ENCODE assay signal across 9 mouse cellular contexts in the genomic region with DNA sequence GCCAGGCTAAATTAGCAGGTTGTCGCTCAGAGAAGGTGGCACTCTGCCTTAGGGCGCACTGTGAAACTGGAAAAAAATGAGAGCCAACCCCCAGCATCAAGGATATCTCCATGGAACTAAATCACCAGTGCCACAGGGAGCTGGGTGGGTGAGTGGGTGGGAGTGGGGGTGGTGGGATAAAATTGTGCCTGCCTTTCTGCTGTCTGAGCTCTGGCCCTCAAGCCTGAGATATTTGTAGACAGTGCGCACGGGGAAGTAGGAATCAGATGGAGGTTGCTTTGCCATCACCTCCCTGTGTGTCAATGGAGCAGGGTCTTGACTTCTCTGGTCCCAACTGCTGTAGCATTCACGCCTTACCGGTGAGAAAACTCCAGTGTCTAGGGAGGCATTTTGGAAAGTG. TPM values are rescaled to one million over a fixed set of nuclear protein-coding genes. Genes with fewer than 3 reads are reported as not detected.
A peak's percentile ranks its signal among the peaks of the same experiment; 100 is the strongest.
DNase-seq lines count a peak whose midpoint lies in the region; ATAC-seq lines count a peak whose summit lies in the region.
"Had no signal": no experiment of that assay in that cellular context is flagged by ENCODE, and none has a peak within 500 bp of the region (broad histone marks: within the 10 kb centered on the region; RNA-seq: fewer than 3 reads in every experiment).

No protein-coding gene starts in this region.

- no peak overlapping the region for H3K4me3 ChIP-seq in neural tube, embryonic 11.5 days (ENCODE audit: low read depth, low read length)
- H3K4me3 ChIP-seq in limb, embryonic 13.5 days: peak overlapping the region; percentile 55; the same call in 1 of the 2 replicates

- H3K36me3 ChIP-seq in neural tube, embryonic 11.5 days (ENCODE audit: control insufficient read depth, insufficient read depth, low read length): no peaks in the 10 kb centered on the region
- H3K36me3 ChIP-seq in limb, embryonic 13.5 days: no peaks in the 10 kb centered on the region

- DNase-seq in frontal cortex, postnatal 36 days (ENCODE audit: low spot score in 2 of 2): no peak
- DNase-seq in neural tube, embryonic 11.5 days (ENCODE audit: low spot score): no peak
- no peak for DNase-seq in neural tube, embryonic 10.5 days (ENCODE audit: extremely low spot score, low spot score)
- peak; percentile 79 for DNase-seq in telencephalon, adult 2 months (ENCODE audit: low read depth, low spot score)
- DNase-seq in urinary bladder, adult 18-20 months (ENCODE audit: low spot score in 2 of 2): no peak

- no peak overlapping the region for H3K27ac ChIP-seq in neural tube, embryonic 11.5 days (ENCODE audit: low read depth, low read length)
- no peak overlapping the region for H3K27ac ChIP-seq in limb, embryonic 13.5 days
- H3K27ac ChIP-seq: liver, embryonic 14.5 days had no signal

- H3K27me3 ChIP-seq in neural tube, embryonic 11.5 days (ENCODE audit: control insufficient read depth, insufficient read depth, low read length): peaks cover 12% of the 10 kb centered on the region
- peaks cover 50% of the 10 kb centered on the region for H3K27me3 ChIP-seq in limb, embryonic 13.5 days

- peaks cover 11% of the 10 kb centered on the region for H3K4me1 ChIP-seq in neural tube, embryonic 11.5 days (ENCODE audit: control insufficient read depth, insufficient read depth, low read length)
- peaks cover 36% of the 10 kb centered on the region for H3K4me1 ChIP-seq in limb, embryonic 13.5 days

- H3K9me3 ChIP-seq in neural tube, embryonic 11.5 days (ENCODE audit: control insufficient read depth, low read length): no peaks in the 10 kb centered on the region
- H3K9me3 ChIP-seq in limb, embryonic 13.5 days: no peaks in the 10 kb centered on the region

- 49% methylated on average over 6 of the region's 6 CpGs for WGBS in neural tube, embryonic 11.5 days
- WGBS in limb, embryonic 13.5 days: 48% methylated on average over 6 of the region's 6 CpGs

- peak; percentile 28 for ATAC-seq in frontal cortex, adult (ENCODE audit: low TSS enrichment)
- no peak for ATAC-seq in neural tube, embryonic 11.5 days (ENCODE audit: insufficient read depth, low FRiP score, low TSS enrichment)
- no peak for ATAC-seq in limb, embryonic 13.5 days (ENCODE audit: low FRiP score, low read depth)
- ATAC-seq in erythroid progenitor cell, adult 5-6 weeks (replicated peaks; ENCODE audit: low FRiP score, poor library complexity, severe bottlenecking): no peak

- peak overlapping the region; percentile 87 for H3K4me2 ChIP-seq in neural tube, embryonic 11.5 days (ENCODE audit: low read depth)
- peak overlapping the region; percentile 95 for H3K4me2 ChIP-seq in limb, embryonic 13.5 days (replicated peaks)

- no peak overlapping the region for H3K9ac ChIP-seq in neural tube, embryonic 11.5 days (ENCODE audit: low read length)
- no peak overlapping the region for H3K9ac ChIP-seq in limb, embryonic 13.5 days
- H3K9ac ChIP-seq: liver, embryonic 14.5 days had no signal

RNA-seq across cellular contexts. Expression of a gene that starts 1.2 kb away (rescaled TPM):
- polyA plus RNA-seq in neural tube, embryonic 11.5 days (2014; fragmentation: Nextera tagmentation; extraction: Ambion mirVana): 6.1 and 7.9 TPM in 2 replicates
- polyA plus RNA-seq in limb, embryonic 13.5 days (2015; fragmentation: Nextera tagmentation; extraction: Ambion mirVana): 6.3 and 6.8 TPM in 2 replicates
- total RNA-seq in erythroid progenitor cell, adult 5-6 weeks (2015; ENCODE audit: low replicate concordance): 7.5 TPM in 1 of 2 replicates, not detected in the other
- total RNA-seq in erythroid progenitor cell, adult 5-6 weeks (2017; ENCODE audit: low replicate concordance): 0.13 and 0.38 TPM in 2 replicates

RNA-seq across cellular contexts. Expression of a gene that starts 27.7 kb away (rescaled TPM):
- polyA plus RNA-seq in neural tube, embryonic 11.5 days (2014; fragmentation: Nextera tagmentation; extraction: Ambion mirVana): not detected in 2 replicates
- polyA plus RNA-seq in limb, embryonic 13.5 days (2015; fragmentation: Nextera tagmentation; extraction: Ambion mirVana): not detected in 2 replicates
- total RNA-seq in erythroid progenitor cell, adult 5-6 weeks (2015; ENCODE audit: low replicate concordance): 0.72 TPM in 1 of 2 replicates, not detected in the other
- 2.3 TPM in 1 of 2 replicates, not detected in the other for total RNA-seq in erythroid progenitor cell, adult 5-6 weeks (2017; ENCODE audit: low replicate concordance)

RNA-seq across cellular contexts. Expression of a gene that starts 37.2 kb away (rescaled TPM):
- polyA plus RNA-seq in neural tube, embryonic 11.5 days (2014; fragmentation: Nextera tagmentation; extraction: Ambion mirVana): not detected in 2 replicates
- polyA plus RNA-seq in limb, embryonic 13.5 days (2015; fragmentation: Nextera tagmentation; extraction: Ambion mirVana): 0.42 TPM in 1 of 2 replicates, not detected in the other
- total RNA-seq in erythroid progenitor cell, adult 5-6 weeks (2015; ENCODE audit: low replicate concordance): not detected in 2 replicates
- not detected in 2 replicates for total RNA-seq in erythroid progenitor cell, adult 5-6 weeks (2017; ENCODE audit: low replicate concordance)
